Mouse (Mus musculus): Measurements from ENCODE around the gene Plekhd1. TPM values are rescaled to one million over a fixed set of nuclear protein-coding genes. Genes with fewer than 3 reads are reported as not detected.
A peak's percentile ranks its signal among the peaks of the same experiment; 100 is the strongest.

The Plekhd1 gene
- polyA plus RNA-seq (2015; fragmentation: Nextera tagmentation; extraction: Ambion mirVana) = 11.5 and 12.1 TPM in 2 replicates

- peak within 1 kb of the TSS; percentile 69 for H3K9ac ChIP-seq (ENCODE audit: low read depth, low read length)
- 0 out of 2 replicates have a peak, but pooled peaks cover 11% of the 10 kb centered on the region for H3K27me3 ChIP-seq (replicated peaks; ENCODE audit: control insufficient read depth, insufficient read depth, low read length)
- WGBS = under 1% methylated on average over 52 of the region's 52 CpGs
- peak within 1 kb of the TSS; percentile 59 for H3K4me3 ChIP-seq (ENCODE audit: low read length)
- H3K4me1 ChIP-seq (ENCODE audit: control insufficient read depth, insufficient read depth, low read length) = peaks cover 28% of the 10 kb centered on the region
- H3K36me3 ChIP-seq (ENCODE audit: control insufficient read depth, insufficient read depth, low read length) = no peaks in the 10 kb centered on the region
- peak; percentile 87 for ATAC-seq
- H3K9me3 ChIP-seq (ENCODE audit: control insufficient read depth, low read length) = no peaks in the 10 kb centered on the region
- peak within 1 kb of the TSS; percentile 78 for H3K27ac ChIP-seq (ENCODE audit: low read length)
- H3K4me2 ChIP-seq (ENCODE audit: low read depth, low read length) = peak within 1 kb of the TSS; percentile 84
These were observed at the start of gene Plekhd1 for GRCm38 (mm10) chr12:80692269-80692972. Gene Plekhd1 (plus strand): TSS chr12:80692591.

GRCm38 (mm10) chr12:80642725-80643692 is 49.4 kb upstream of the Plekhd1 start:
- peak; percentile 62 for ATAC-seq
- Histone ChIP-seq H3K4me3 (ENCODE audit: low read length) (peak overlapping the region; percentile 79), H3K9ac (ENCODE audit: low read depth, low read length) (peak overlapping the region; percentile 93), H3K4me1 (ENCODE audit: control insufficient read depth, insufficient read depth, low read length) (peaks cover 19% of the 10 kb centered on the region), H3K36me3 (ENCODE audit: control insufficient read depth, insufficient read depth, low read length) (0 out of 2 replicates have a peak, but pooled peaks cover 3% of the 10 kb centered on the region), H3K27me3 (replicated peaks; ENCODE audit: control insufficient read depth, insufficient read depth, low read length) (no peaks in the 10 kb centered on the region), H3K4me2 (ENCODE audit: low read depth, low read length) (peak overlapping the region; percentile 80), H3K27ac (ENCODE audit: low read length) (peak overlapping the region; percentile 68), H3K9me3 (ENCODE audit: control insufficient read depth, low read length) (no peaks in the 10 kb centered on the region)
- 3% methylated on average over 44 of the region's 48 CpGs for WGBS

GRCm38 (mm10) chr12:80643693-80644505 is 48.5 kb upstream of the Plekhd1 start, which contains the start of the genes Slc39a9 and Erh:
Gene Slc39a9 (plus strand): TSS chr12:80643883.
Gene Erh (minus strand): TSS chr12:80644341.
- Histone ChIP-seq H3K9me3 (ENCODE audit: control insufficient read depth, low read length) (no peaks in the 10 kb centered on the region), H3K4me3 (ENCODE audit: low read length) (peak within 1 kb of the TSS; percentile 79), H3K27me3 (replicated peaks; ENCODE audit: control insufficient read depth, insufficient read depth, low read length) (no peaks in the 10 kb centered on the region), H3K27ac (ENCODE audit: low read length) (peak within 1 kb of the TSS; percentile 70), H3K4me2 (ENCODE audit: low read depth, low read length) (peak within 1 kb of the TSS; percentile 80), H3K36me3 (ENCODE audit: control insufficient read depth, insufficient read depth, low read length) (0 out of 2 replicates have a peak, but pooled peaks cover 3% of the 10 kb centered on the region), H3K4me1 (ENCODE audit: control insufficient read depth, insufficient read depth, low read length) (peaks cover 19% of the 10 kb centered on the region), H3K9ac (ENCODE audit: low read depth, low read length) (peak within 1 kb of the TSS; percentile 93)
- ATAC-seq = peak; percentile 98
- WGBS = under 1% methylated on average over 50 of the region's 50 CpGs

- Histone ChIP-seq H3K9ac (ENCODE audit: low read depth, low read length) (peak overlapping the region; percentile 93), H3K9me3 (ENCODE audit: control insufficient read depth, low read length) (no peaks in the 10 kb centered on the region), H3K36me3 (ENCODE audit: control insufficient read depth, insufficient read depth, low read length) (no peaks in the 10 kb centered on the region), H3K27ac (ENCODE audit: low read length) (peak overlapping the region; percentile 70; the same call in 1 of the 2 replicates), H3K4me1 (ENCODE audit: control insufficient read depth, insufficient read depth, low read length) (peaks cover 19% of the 10 kb centered on the region), H3K4me3 (ENCODE audit: low read length) (peak overlapping the region; percentile 79), H3K4me2 (ENCODE audit: low read depth, low read length) (peak overlapping the region; percentile 63), H3K27me3 (replicated peaks; ENCODE audit: control insufficient read depth, insufficient read depth, low read length) (no peaks in the 10 kb centered on the region)
- ATAC-seq = no peak; the same call in 1 of the 2 replicates
- WGBS = 5% methylated on average over 18 of the region's 18 CpGs
These were observed 47.9 kb upstream of the Plekhd1 start for GRCm38 (mm10) chr12:80644506-80644868.

GRCm38 (mm10) chr12:80646377-80646776 is 46.0 kb upstream of the Plekhd1 start:
- peaks cover 23% of the 10 kb centered on the region for H3K4me1 ChIP-seq (ENCODE audit: control insufficient read depth, insufficient read depth, low read length)
- no peaks in the 10 kb centered on the region for H3K27me3 ChIP-seq (replicated peaks; ENCODE audit: control insufficient read depth, insufficient read depth, low read length)
- ATAC-seq = no peak
- H3K9me3 ChIP-seq (ENCODE audit: control insufficient read depth, low read length) = no peaks in the 10 kb centered on the region
- peak overlapping the region; percentile 23; the same call in 1 of the 2 replicates for H3K27ac ChIP-seq (ENCODE audit: low read length)
- no peaks in the 10 kb centered on the region for H3K36me3 ChIP-seq (ENCODE audit: control insufficient read depth, insufficient read depth, low read length)
- 63% methylated on average over 3 of the region's 3 CpGs for WGBS
- H3K9ac ChIP-seq (ENCODE audit: low read depth, low read length) = 0 out of 2 replicates have a peak overlapping the region, but pooled peaks have one; percentile 4
- peak overlapping the region; percentile 2; the same call in 1 of the 2 replicates for H3K4me3 ChIP-seq (ENCODE audit: low read length)
- peak overlapping the region; percentile 63 for H3K4me2 ChIP-seq (ENCODE audit: low read depth, low read length)

GRCm38 (mm10) chr12:80653951-80654658 is 38.3 kb upstream of the Plekhd1 start:
- H3K36me3 ChIP-seq (ENCODE audit: control insufficient read depth, insufficient read depth, low read length) = no peaks in the 10 kb centered on the region
- H3K4me2 ChIP-seq (ENCODE audit: low read depth, low read length) = peak overlapping the region; percentile 31
- no peaks in the 10 kb centered on the region for H3K27me3 ChIP-seq (replicated peaks; ENCODE audit: control insufficient read depth, insufficient read depth, low read length)
- H3K4me3 ChIP-seq (ENCODE audit: low read length) = no peak overlapping the region
- peak overlapping the region; percentile 18 for H3K27ac ChIP-seq (ENCODE audit: low read length)
- 76% methylated on average over 7 of the region's 7 CpGs for WGBS
- H3K9ac ChIP-seq (ENCODE audit: low read depth, low read length) = no peak overlapping the region
- H3K4me1 ChIP-seq (ENCODE audit: control insufficient read depth, insufficient read depth, low read length) = peaks cover 16% of the 10 kb centered on the region
- ATAC-seq = peak; percentile 59
- no peaks in the 10 kb centered on the region for H3K9me3 ChIP-seq (ENCODE audit: control insufficient read depth, low read length)

- Histone ChIP-seq H3K9me3 (ENCODE audit: control insufficient read depth, low read length) (no peaks in the 10 kb centered on the region), H3K4me1 (ENCODE audit: control insufficient read depth, insufficient read depth, low read length) (peaks cover 16% of the 10 kb centered on the region), H3K36me3 (ENCODE audit: control insufficient read depth, insufficient read depth, low read length) (no peaks in the 10 kb centered on the region), H3K4me2 (ENCODE audit: low read depth, low read length) (no peak overlapping the region), H3K9ac (ENCODE audit: low read depth, low read length) (no peak overlapping the region), H3K27ac (ENCODE audit: low read length) (peak overlapping the region; percentile 58; the same call in 1 of the 2 replicates), H3K4me3 (ENCODE audit: low read length) (no peak overlapping the region), H3K27me3 (replicated peaks; ENCODE audit: control insufficient read depth, insufficient read depth, low read length) (no peaks in the 10 kb centered on the region)
- ATAC-seq = peak; percentile 84
- 67% methylated on average over 3 of the region's 3 CpGs for WGBS
These were observed 37.7 kb upstream of the Plekhd1 start for GRCm38 (mm10) chr12:80654659-80655025.

GRCm38 (mm10) chr12:80658661-80659060 is 33.7 kb upstream of the Plekhd1 start:
- H3K9ac ChIP-seq (ENCODE audit: low read depth, low read length) = no peak overlapping the region
- H3K4me3 ChIP-seq (ENCODE audit: low read length) = no peak overlapping the region
- 66% methylated on average over 6 of the region's 6 CpGs for WGBS
- no peak for ATAC-seq
- peaks cover 14% of the 10 kb centered on the region for H3K4me1 ChIP-seq (ENCODE audit: control insufficient read depth, insufficient read depth, low read length)
- H3K27me3 ChIP-seq (replicated peaks; ENCODE audit: control insufficient read depth, insufficient read depth, low read length) = no peaks in the 10 kb centered on the region
- H3K9me3 ChIP-seq (ENCODE audit: control insufficient read depth, low read length) = no peaks in the 10 kb centered on the region
- H3K27ac ChIP-seq (ENCODE audit: low read length) = no peak overlapping the region
- H3K4me2 ChIP-seq (ENCODE audit: low read depth, low read length) = no peak overlapping the region
- no peaks in the 10 kb centered on the region for H3K36me3 ChIP-seq (ENCODE audit: control insufficient read depth, insufficient read depth, low read length)
